Mouse (Mus musculus) B cell, adult 62 days (primary cell): ENCODE data around the gene Sec16a. TPM values are rescaled to one million over a fixed set of nuclear protein-coding genes. Genes with fewer than 3 reads are reported as not detected.

Experiments used
- total RNA-seq: library from RNA; stranded (reverse); gene quantifications from 4 replicates; pipeline ENCODE4 v1.2.4, GENCODE M21; 2023

Gene Sec16a
- 84.8 to 109 TPM (median 93.3 TPM) in 4 replicates for total RNA-seq

GRCm38 (mm10) chr2:26444946-26445665, at the start of gene Sec16a:
Gene Sec16a, minus strand, starts transcription at chr2:26445216.

GRCm38 (mm10) chr2:26408515-26409356, 36.3 kb downstream of the Sec16a start, which contains the start of gene Inpp5e:
Gene Inpp5e, minus strand, starts transcription at chr2:26409203.

GRCm38 (mm10) chr2:26389154-26389690, 55.8 kb downstream of the Sec16a start, which contains the start of the genes Entr1 and Pmpca:
Gene Entr1, minus strand, starts transcription at chr2:26389316.
Gene Pmpca, plus strand, starts transcription at chr2:26389339.

GRCm38 (mm10) chr2:26380131-26380771, 64.8 kb downstream of the Sec16a start, which contains the start of gene Snapc4:
Gene Snapc4, minus strand, starts transcription at chr2:26380653.

GRCm38 (mm10) chr2:26360772-26361171, 84.2 kb downstream of the Sec16a start, which contains the start of gene Card9:
Gene Card9, minus strand, starts transcription at chr2:26360918.

Other genes with a start within 250 kb of the Sec16a start
- gene Lhx3, start 236.9 kb downstream of the Sec16a start, total RNA-seq: not detected in 4 replicates
- 7.5 to 8.7 TPM (median 8.3 TPM) in 4 replicates for gene Qsox2, start 207.7 kb downstream of the Sec16a start, total RNA-seq
- not detected in 4 replicates for gene Ccdc187, start 150.7 kb downstream of the Sec16a start, total RNA-seq
- gene Gpsm1, start 129.7 kb downstream of the Sec16a start, total RNA-seq: 25.3 to 37.7 TPM (median 35.4 TPM) in 4 replicates
- 7.3 to 10.1 TPM (median 8.8 TPM) in 4 replicates for gene Dnlz, start 93.1 kb downstream of the Sec16a start, total RNA-seq
- gene Card9, start 84.3 kb downstream of the Sec16a start, total RNA-seq: 0.85 TPM in 1 of 4 replicates, not detected in the others
- gene Snapc4, start 64.6 kb downstream of the Sec16a start, total RNA-seq: 104 to 118 TPM (median 114 TPM) in 4 replicates
- gene Entr1, start 55.9 kb downstream of the Sec16a start, total RNA-seq: 115 to 127 TPM (median 119 TPM) in 4 replicates
- 81.4 to 89.8 TPM (median 85.5 TPM) in 4 replicates for gene Pmpca, start 55.9 kb downstream of the Sec16a start, total RNA-seq
- gene Inpp5e, start 36.0 kb downstream of the Sec16a start, total RNA-seq: 28.5 to 37.9 TPM (median 33.8 TPM) in 4 replicates
- 24.4 to 28.2 TPM (median 25.5 TPM) in 4 replicates for gene Notch1, start 71.4 kb upstream of the Sec16a start, total RNA-seq
- 1.4 to 2.6 TPM (median 2.5 TPM) in 3 of 4 replicates, not detected in the other for gene Egfl7, start 134.8 kb upstream of the Sec16a start, total RNA-seq
- not detected in 4 replicates for gene Gm20532, start 141.4 kb upstream of the Sec16a start, total RNA-seq
- gene Agpat2, start 159.2 kb upstream of the Sec16a start, total RNA-seq: 20.3 to 25.0 TPM (median 20.7 TPM) in 4 replicates
- gene Fam69b, start 183.2 kb upstream of the Sec16a start, total RNA-seq: 3.5 to 5.5 TPM (median 4.9 TPM) in 4 replicates
- not detected in 4 replicates for gene Lcn4, start 226.1 kb upstream of the Sec16a start, total RNA-seq